Mouse (Mus musculus) megakaryocyte, embryonic 14.5 days (primary cell): ENCODE measurements around the gene Fam216a.

Experiments used
- FLI1 ChIP-seq: IDR thresholded peaks from 2 replicates; pipeline ENCODE4 v1.6.1; 2012; ENCODE audit warnings: low read length, inconsistent platforms, mixed read lengths
- GATA1 ChIP-seq: IDR thresholded peaks from 3 replicates; pipeline ENCODE4 v1.6.1; 2012; ENCODE audit warnings: mixed read lengths, low read length, inconsistent platforms, borderline replicate concordance

GRCm38 (mm10) chr5:122330269-122330668 lies 41.9 kb downstream of the Fam216a start:
- TF ChIP-seq GATA1 (no peak), FLI1 (no peak)
